Mouse (Mus musculus): ENCODE measurements at regions not wholly inside any gene's neighbourhood (a gene's known extent, or its start where the extent isn't known, plus 50 kb on each side); places are given as distances from the start of the nearest gene placed in this dataset.

GRCm38 (mm10) chr5:80178723-80179122, 841.2 kb upstream of the Adgrl3 start:
- DNase-seq (ENCODE audit: low spot score in 2 of 2) = peak in 1 of 2 experiments; percentile 20

GRCm38 (mm10) chr5:80180280-80180679, 839.7 kb upstream of the Adgrl3 start:
- DNase-seq (ENCODE audit: low spot score in 2 of 2) = no peak

GRCm38 (mm10) chr5:80192418-80192817, 827.5 kb upstream of the Adgrl3 start:
- no peak for DNase-seq (ENCODE audit: low spot score in 2 of 2)

- DNase-seq (ENCODE audit: low spot score in 2 of 2) = no peak
Observed at GRCm38 (mm10) chr5:80199626-80200025, 820.3 kb upstream of the Adgrl3 start.

- DNase-seq (ENCODE audit: low spot score in 2 of 2) = no peak
Observed at GRCm38 (mm10) chr5:80248530-80249122, 771.3 kb upstream of the Adgrl3 start.

GRCm38 (mm10) chr5:80251961-80252360, 768.0 kb upstream of the Adgrl3 start:
- DNase-seq (ENCODE audit: low spot score in 2 of 2) = no peak

- DNase-seq (ENCODE audit: low spot score in 2 of 2) = no peak
Observed at GRCm38 (mm10) chr5:80255046-80255445, 764.9 kb upstream of the Adgrl3 start.

GRCm38 (mm10) chr5:80274589-80274988, 745.3 kb upstream of the Adgrl3 start:
- no peak for DNase-seq (ENCODE audit: low spot score in 2 of 2)

GRCm38 (mm10) chr5:80275232-80275866, 744.6 kb upstream of the Adgrl3 start:
- no peak for DNase-seq (ENCODE audit: low spot score in 2 of 2)

All from right cerebral cortex, adult 2 months (tissue).